Comparison of ENCODE assay signal across 18 mouse cellular contexts in genomic region chr9:55236235-55237165, GRCm38 (mm10). TPM values are rescaled to one million over a fixed set of nuclear protein-coding genes. Genes with fewer than 3 reads are reported as not detected.
DNase-seq lines count a peak whose midpoint lies in the region; ATAC-seq and TF ChIP-seq lines count a peak whose summit lies in the region.
"Had no signal": no experiment of that assay in that cellular context is flagged by ENCODE, and none has a peak within 500 bp of the region (broad histone marks: within the 10 kb centered on the region; RNA-seq: fewer than 3 reads in every experiment).

No protein-coding gene starts in this region.

- no peak overlapping the region for H3K4me3 ChIP-seq in kidney, adult 2 months (ENCODE audit: insufficient read depth, low read depth, low read length)
- no peak overlapping the region for H3K4me3 ChIP-seq in kidney, embryonic 14.5 days (ENCODE audit: low read length)
- no peak overlapping the region for H3K4me3 ChIP-seq in liver, adult 2 months (ENCODE audit: insufficient read depth, low read depth, low read length)
- H3K4me3 ChIP-seq in liver, embryonic 12.5 days: no peak overlapping the region
- H3K4me3 ChIP-seq: embryonic facial prominence, embryonic 12.5 days; forebrain, embryonic 12.5 days; heart, adult 2 months; hindbrain, embryonic 10.5 days had no signal

- no peak overlapping the region for H3K9ac ChIP-seq in kidney, embryonic 14.5 days (ENCODE audit: low read depth, low read length)
- no peak overlapping the region for H3K9ac ChIP-seq in liver, adult 2 months (ENCODE audit: low read depth, low read length)
- H3K9ac ChIP-seq in liver, embryonic 12.5 days: no peak overlapping the region
- H3K9ac ChIP-seq: embryonic facial prominence, embryonic 12.5 days; forebrain, embryonic 12.5 days; hindbrain, embryonic 14.5 days had no signal

- peak overlapping the region; percentile 24; the same call in 1 of the 2 replicates for H3K27ac ChIP-seq in kidney, adult 2 months (ENCODE audit: insufficient read depth, low read depth, low read length)
- no peak overlapping the region for H3K27ac ChIP-seq in kidney, embryonic 14.5 days (ENCODE audit: low read depth, low read length)
- H3K27ac ChIP-seq in liver, adult 2 months (replicated peaks; ENCODE audit: insufficient read depth, low read depth, low read length): 0 out of 2 replicates have a peak overlapping the region, but pooled peaks have one; percentile 58
- no peak overlapping the region for H3K27ac ChIP-seq in liver, embryonic 12.5 days
- H3K27ac ChIP-seq: embryonic facial prominence, embryonic 12.5 days; forebrain, embryonic 12.5 days; heart, adult 2 months; hindbrain, embryonic 10.5 days; hindbrain, embryonic 14.5 days had no signal

- no peaks in the 10 kb centered on the region for H3K27me3 ChIP-seq in kidney, adult 2 months (replicated peaks; ENCODE audit: control insufficient read depth, insufficient read depth, low read length)
- no peaks in the 10 kb centered on the region for H3K27me3 ChIP-seq in kidney, embryonic 14.5 days (ENCODE audit: control insufficient read depth, insufficient read depth, low read length)
- no peaks in the 10 kb centered on the region for H3K27me3 ChIP-seq in liver, adult 2 months (ENCODE audit: control insufficient read depth, insufficient read depth, low read length)
- peaks cover under 1% of the 10 kb centered on the region; the same call in 1 of the 2 replicates for H3K27me3 ChIP-seq in liver, embryonic 12.5 days (replicated peaks)
- H3K27me3 ChIP-seq: embryonic facial prominence, embryonic 12.5 days had no signal

- H3K79me2 ChIP-seq in liver, adult 2 months (ENCODE audit: control insufficient read depth, insufficient read depth, low read length): no peaks in the 10 kb centered on the region

- TF ChIP-seq CTCF in kidney, adult 2 months (conservative IDR thresholded peaks at IDR 0.05; ENCODE audit: insufficient read depth, insufficient read length, low read depth, low read length): no peak
- TF ChIP-seq CTCF in liver, adult 2 months (IDR thresholded peaks at IDR 0.05; ENCODE audit: low read depth, low read length): no peak

- no peak for ATAC-seq in kidney, embryonic 14.5 days (ENCODE audit: low FRiP score, low TSS enrichment)
- no peak for ATAC-seq in liver, embryonic 12.5 days
- ATAC-seq: forebrain, embryonic 16.5 days had no signal

- no peak overlapping the region for H3K4me2 ChIP-seq in kidney, embryonic 14.5 days (replicated peaks; ENCODE audit: low read depth, low read length)
- H3K4me2 ChIP-seq in liver, embryonic 12.5 days: no peak overlapping the region
- H3K4me2 ChIP-seq: embryonic facial prominence, embryonic 12.5 days; forebrain, embryonic 12.5 days; heart, embryonic 11.5 days; hindbrain, embryonic 14.5 days had no signal

- TF ChIP-seq POLR2A in kidney, adult 2 months (IDR thresholded peaks at IDR 0.05; ENCODE audit: low read depth, low read length): no peak
- no peak for TF ChIP-seq POLR2A in liver, adult 2 months (IDR thresholded peaks at IDR 0.05; ENCODE audit: extremely low read depth, insufficient read depth, low read length)

- H3K4me1 ChIP-seq in kidney, adult 2 months (ENCODE audit: control insufficient read depth, insufficient read depth, low read length): peaks cover 9% of the 10 kb centered on the region; the same call in 1 of the 2 replicates
- H3K4me1 ChIP-seq in kidney, embryonic 14.5 days (ENCODE audit: control insufficient read depth, insufficient read depth, low read length): no peaks in the 10 kb centered on the region
- peaks cover 8% of the 10 kb centered on the region for H3K4me1 ChIP-seq in liver, adult 2 months (ENCODE audit: control insufficient read depth, insufficient read depth, low read length)
- no peaks in the 10 kb centered on the region; the same call in 1 of the 2 replicates for H3K4me1 ChIP-seq in liver, embryonic 12.5 days
- H3K4me1 ChIP-seq: embryonic facial prominence, embryonic 12.5 days; forebrain, embryonic 12.5 days; hindbrain, embryonic 10.5 days had no signal

- H3K36me3 ChIP-seq in kidney, adult 2 months (ENCODE audit: control insufficient read depth, insufficient read depth, low read length): no peaks in the 10 kb centered on the region
- H3K36me3 ChIP-seq in kidney, embryonic 14.5 days (ENCODE audit: control insufficient read depth, insufficient read depth, low read length): no peaks in the 10 kb centered on the region
- no peaks in the 10 kb centered on the region for H3K36me3 ChIP-seq in liver, adult 2 months (ENCODE audit: control insufficient read depth, insufficient read depth, low read length)
- no peaks in the 10 kb centered on the region for H3K36me3 ChIP-seq in liver, embryonic 12.5 days
- H3K36me3 ChIP-seq: embryonic facial prominence, embryonic 12.5 days; forebrain, embryonic 12.5 days; hindbrain, embryonic 10.5 days had no signal

- H3K9me3 ChIP-seq in kidney, embryonic 14.5 days (ENCODE audit: control insufficient read depth, low read length): no peaks in the 10 kb centered on the region
- no peaks in the 10 kb centered on the region for H3K9me3 ChIP-seq in liver, embryonic 12.5 days (replicated peaks)
- H3K9me3 ChIP-seq: embryonic facial prominence, embryonic 12.5 days; forebrain, embryonic 12.5 days; hindbrain, embryonic 10.5 days had no signal

- peak; percentile 65 for DNase-seq in kidney, adult 2 months
- peak; percentile 83 for DNase-seq in liver, adult 2 months (ENCODE audit: extremely low read depth, low read depth, low spot score)
- DNase-seq in R1 (ENCODE audit: low read depth, low spot score): peak; percentile 24
- no peak for DNase-seq in adrenal gland, postnatal 10 days
- DNase-seq: adrenal gland, postnatal 14 days; cerebellum, adult 11-12 months; cerebellum, adult 9-10 months; cerebellum, postnatal 25 days; gastrocnemius, postnatal 10 days; heart, adult 2 months had no signal

- WGBS in kidney, adult 2 months: 48% methylated on average over 13 of the region's 13 CpGs
- 73% methylated on average over 13 of the region's 13 CpGs for WGBS in kidney, embryonic 14.5 days
- 57% methylated on average over 13 of the region's 13 CpGs for WGBS in liver, adult 2 months
- WGBS in liver, embryonic 12.5 days (ENCODE audit: insufficient replicate concordance): 54% methylated on average over 13 of the region's 13 CpGs

RNA-seq across cellular contexts. Expression of gene Fbxo22, which starts 27.8 kb away (rescaled TPM):
- 26.4 and 27.7 TPM in 2 replicates for polyA plus RNA-seq in kidney, adult 2 months (2012; rRNA removed)
- 57.5 and 75.3 TPM in 2 replicates for polyA plus RNA-seq in kidney, embryonic 14.5 days (2014; fragmentation: Nextera tagmentation; extraction: Ambion mirVana)
- 44.4 and 45.4 TPM in 2 replicates for total RNA-seq in liver, adult 2 months (2014; rRNA removed)
- 18.3 and 18.5 TPM in 2 replicates for polyA plus RNA-seq in liver, adult 2 months (2012; rRNA removed)
- polyA plus RNA-seq in liver, embryonic 12.5 days (2016; fragmentation: Nextera tagmentation; extraction: Ambion mirVana): 33.0 and 36.3 TPM in 2 replicates
- total RNA-seq in adrenal gland, postnatal 10 days (2021): 10 to 100 TPM; 29.6 to 32.2 TPM

Comparison
In these comparisons a context has a peak if more than half of its experiments do, and no peak if none do; other contexts are left out.
1. H3K27ac ChIP-seq: peak in kidney, adult 2 months (single experiment) and liver, adult 2 months (single experiment); none in kidney, embryonic 14.5 days (single experiment) and liver, embryonic 12.5 days (single experiment).